Mouse (Mus musculus) neural tube, embryonic 14.5 days (tissue): ENCODE data around the gene Sh3bp4. TPM values are rescaled to one million over a fixed set of nuclear protein-coding genes. Genes with fewer than 3 reads are reported as not detected.

Experiments used
- ATAC-seq: fragments of 200-750 bp; cut with Nextera tagmentation; 2 replicates; pipeline ENCODE4 v1.8.0; 2017; ENCODE audit warnings: low read depth, mild to moderate bottlenecking, moderate TSS enrichment, moderate library complexity
- H3K27ac ChIP-seq: fragments of 300-500 bp; sonication (generic); 2 replicates; pipeline ENCODE4 v1.5.1; 2014; ENCODE audit warnings: low read depth, mild to moderate bottlenecking, control low read depth, low read length, moderate library complexity, mixed read lengths
- H3K27me3 ChIP-seq: fragments of 300-500 bp; sonication (generic); 2 replicates; pipeline ENCODE4 v1.6.1; 2014; ENCODE audit warnings: low read length; ENCODE audit not compliant: control insufficient read depth, insufficient read depth
- H3K36me3 ChIP-seq: fragments of 300-500 bp; sonication (generic); 2 replicates; pipeline ENCODE4 v1.6.1; 2014; ENCODE audit warnings: low read length, mixed read lengths; ENCODE audit not compliant: control insufficient read depth, insufficient read depth
- H3K4me1 ChIP-seq: fragments of 300-500 bp; sonication (generic); 2 replicates; pipeline ENCODE4 v1.6.1; 2014; ENCODE audit warnings: low read length; ENCODE audit not compliant: control insufficient read depth, insufficient read depth
- H3K4me2 ChIP-seq: fragments of 300-500 bp; sonication (generic); 2 replicates; pipeline ENCODE4 v1.6.1; 2014; ENCODE audit warnings: mild to moderate bottlenecking, low read depth, low read length, control low read depth
- H3K4me3 ChIP-seq: fragments of 300-500 bp; sonication (generic); 2 replicates; pipeline ENCODE4 v1.5.1; 2014; ENCODE audit warnings: low read depth, low read length, control low read depth, mixed read lengths
- H3K9ac ChIP-seq: fragments of 300-500 bp; sonication (generic); replicated peaks from 2 replicates; pipeline ENCODE4 v1.6.1; 2014; ENCODE audit warnings: low read depth, mild to moderate bottlenecking, control low read depth, low read length, mixed read lengths
- H3K9me3 ChIP-seq: fragments of 300-500 bp; sonication (generic); 2 replicates; pipeline ENCODE4 v1.6.1; 2016; ENCODE audit warnings: low read length; ENCODE audit not compliant: control insufficient read depth
- WGBS: fragments of 180-500 bp; shearing (Covaris S2); extraction: QIAGEN DNeasy Blood & Tissue Kit; methylation state at CpG from one replicate; pipeline ENCODE4 v1.1.7; 2014; 5-methylcytosine and 5-hydroxymethylcytosine counted together
- polyA plus RNA-seq: library from polyadenylated mRNA; unstranded; fragments of >200 nt; fragmentation: Nextera tagmentation; extraction: Ambion mirVana; gene quantifications from 2 replicates; pipeline ENCODE4 v1.2.1, GENCODE M21; 2014

The Sh3bp4 gene
- polyA plus RNA-seq, 1 experiment from 2014 or later, result 12.4 TPM

DNA sequence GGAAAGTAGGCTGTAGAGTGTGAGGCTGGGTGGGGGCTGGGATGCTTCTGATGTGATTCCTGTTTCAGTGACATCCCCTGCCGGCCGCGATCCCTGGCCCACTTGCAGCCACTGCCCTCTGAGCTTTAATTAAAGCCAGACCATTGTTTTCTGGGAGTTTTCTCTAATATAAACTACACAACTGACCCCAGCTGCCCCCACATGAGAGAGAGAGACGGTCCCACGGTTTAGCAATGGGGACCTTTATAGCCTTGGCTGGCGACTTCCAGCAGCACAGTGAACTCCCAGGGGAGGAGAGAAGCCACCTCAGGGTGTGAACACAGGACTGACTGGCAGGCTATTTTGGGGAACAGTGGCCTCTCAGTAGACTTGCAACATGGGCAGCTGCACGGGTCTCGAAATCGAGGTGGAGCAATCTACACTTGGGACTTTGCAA, 96.6 kb downstream of the Sh3bp4 start:
- no peak overlapping the region for H3K4me3 ChIP-seq
- no peaks in the 10 kb centered on the region for H3K36me3 ChIP-seq
- WGBS, result 61% methylated on average over 9 of the region's 9 CpGs
- H3K27me3 ChIP-seq, result no peaks in the 10 kb centered on the region
- no peak overlapping the region for H3K27ac ChIP-seq
- ATAC-seq, result no peak
- H3K4me1 ChIP-seq, result no peaks in the 10 kb centered on the region
- no peak overlapping the region for H3K9ac ChIP-seq
- H3K9me3 ChIP-seq, result no peaks in the 10 kb centered on the region
- H3K4me2 ChIP-seq, result no peak overlapping the region

DNA sequence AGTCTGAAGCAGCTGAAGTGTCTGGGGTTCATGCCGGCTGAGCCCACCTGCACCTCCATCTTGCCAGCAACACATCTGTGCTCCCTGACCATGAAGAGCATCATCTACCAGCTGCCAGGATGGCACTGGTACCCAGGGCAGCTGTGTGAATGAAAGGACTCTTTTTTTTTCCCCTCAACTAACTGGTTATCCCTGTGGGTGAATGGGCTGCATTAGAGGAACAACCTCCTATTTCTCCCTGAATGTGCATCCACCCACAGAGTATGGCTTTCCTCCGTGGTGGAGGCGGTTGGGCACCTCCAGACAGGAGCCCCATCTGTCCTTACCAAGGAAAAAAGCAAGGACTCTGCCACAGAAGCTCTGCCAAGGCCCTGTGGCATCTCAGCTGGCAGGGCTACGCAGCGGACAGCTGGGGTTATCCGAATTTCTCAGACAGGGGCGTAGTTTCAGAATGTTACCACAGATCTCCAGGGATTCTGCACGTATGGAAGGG, 101.1 kb downstream of the Sh3bp4 start:
- peak overlapping the region; percentile 23; the same call in 1 of the 2 replicates for H3K27ac ChIP-seq
- WGBS, result 48% methylated on average over 8 of the region's 8 CpGs
- peak; percentile 38; the same call in 1 of the 2 replicates for ATAC-seq

DNA sequence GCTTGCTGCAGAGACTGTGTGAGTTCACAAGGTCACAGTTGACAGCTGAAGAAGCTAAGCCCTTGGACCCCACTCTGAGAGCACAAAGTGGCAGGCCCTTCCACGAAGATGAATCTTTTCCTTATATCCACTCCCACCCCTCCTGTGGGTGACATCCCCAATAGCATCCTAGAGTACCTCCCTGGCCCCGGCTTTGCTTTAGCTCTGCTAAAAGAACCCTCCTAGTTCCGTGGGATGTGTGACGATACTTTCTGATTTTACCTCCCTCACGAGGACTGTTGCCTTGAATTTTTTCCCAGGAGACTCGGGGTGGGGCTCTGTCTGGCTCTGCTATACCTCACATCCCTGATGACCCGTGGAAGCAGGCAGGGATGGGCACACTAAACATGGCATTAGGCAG, 104.4 kb downstream of the Sh3bp4 start:
- no peaks in the 10 kb centered on the region for H3K9me3 ChIP-seq
- no peak overlapping the region for H3K27ac ChIP-seq
- H3K36me3 ChIP-seq, result no peaks in the 10 kb centered on the region
- H3K9ac ChIP-seq, result no peak overlapping the region
- 75% methylated on average over 7 of the region's 7 CpGs for WGBS
- no peaks in the 10 kb centered on the region for H3K4me1 ChIP-seq
- H3K27me3 ChIP-seq, result no peaks in the 10 kb centered on the region
- no peak overlapping the region for H3K4me2 ChIP-seq
- ATAC-seq, result no peak
- no peak overlapping the region for H3K4me3 ChIP-seq

More for the DNA sequence above, 101.1 kb downstream of the Sh3bp4 start:
- no peaks in the 10 kb centered on the region for H3K9me3 ChIP-seq
- no peaks in the 10 kb centered on the region for H3K36me3 ChIP-seq
- H3K27me3 ChIP-seq, result no peaks in the 10 kb centered on the region
- H3K4me2 ChIP-seq, result no peak overlapping the region
- 0 out of 2 replicates have a peak overlapping the region, but pooled peaks have one; percentile 13 for H3K9ac ChIP-seq
- no peaks in the 10 kb centered on the region for H3K4me1 ChIP-seq
- H3K4me3 ChIP-seq, result no peak overlapping the region

DNA sequence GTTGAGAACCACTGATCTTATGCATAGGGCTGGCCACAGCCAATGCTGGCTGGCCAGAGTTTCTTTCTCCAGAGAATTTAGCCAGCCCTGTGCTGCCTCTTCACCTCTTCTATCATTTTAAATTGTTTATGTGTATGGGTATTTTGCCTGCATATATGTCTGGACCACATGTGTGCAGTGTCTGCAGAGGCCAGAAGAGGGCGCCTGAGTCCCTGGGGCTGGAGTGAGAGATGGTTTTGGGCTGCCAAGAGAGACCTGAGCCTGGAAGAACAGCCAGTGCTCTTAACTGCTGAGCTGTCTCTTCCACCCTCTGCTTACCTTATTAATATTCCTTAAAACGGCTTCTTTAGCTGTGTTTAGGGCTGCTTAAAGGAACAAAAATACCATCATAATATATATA, 105.1 kb downstream of the Sh3bp4 start:
- Histone ChIP-seq H3K36me3 (no peaks in the 10 kb centered on the region), H3K27me3 (no peaks in the 10 kb centered on the region), H3K4me3 (no peak overlapping the region), H3K9me3 (no peaks in the 10 kb centered on the region), H3K4me2 (no peak overlapping the region), H3K4me1 (no peaks in the 10 kb centered on the region), H3K9ac (no peak overlapping the region), H3K27ac (no peak overlapping the region)
- ATAC-seq, result no peak
- 64% methylated on average over 2 of the region's 2 CpGs for WGBS

DNA sequence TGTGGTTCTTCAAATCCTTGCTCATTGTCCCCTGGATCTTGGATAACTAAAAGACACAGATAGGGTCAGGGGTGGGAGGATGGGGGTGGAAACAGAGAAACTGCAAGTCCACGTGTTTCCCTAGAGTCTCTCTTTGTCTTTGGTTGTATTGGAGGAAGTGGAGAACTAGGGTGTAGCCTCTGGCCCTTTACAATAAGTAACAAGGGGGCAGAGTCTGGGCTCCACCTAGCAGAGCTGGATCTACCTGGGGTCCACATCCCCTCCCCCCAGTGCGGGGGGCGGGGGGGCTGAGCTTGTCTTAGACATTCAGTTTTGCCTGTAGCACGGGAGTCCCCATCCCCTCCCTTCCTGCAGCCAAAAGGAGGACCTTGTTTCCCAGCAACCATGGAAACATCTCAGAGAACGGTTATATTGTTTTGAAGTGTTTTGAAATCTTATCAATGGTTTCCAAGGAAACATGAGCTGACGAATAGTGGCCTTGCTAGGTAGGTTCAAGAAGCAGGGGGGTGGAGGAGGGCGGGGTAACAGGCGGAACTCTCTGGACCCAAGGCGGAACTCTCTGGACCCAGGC, 113.1 kb downstream of the Sh3bp4 start:
- peaks cover 4% of the 10 kb centered on the region; the same call in 1 of the 2 replicates for H3K4me1 ChIP-seq
- no peak overlapping the region for H3K9ac ChIP-seq
- no peaks in the 10 kb centered on the region for H3K27me3 ChIP-seq
- 13% methylated on average over 9 of the region's 9 CpGs for WGBS
- ATAC-seq, result no peak
- no peaks in the 10 kb centered on the region for H3K36me3 ChIP-seq
- H3K9me3 ChIP-seq, result no peaks in the 10 kb centered on the region
- H3K4me2 ChIP-seq, result no peak overlapping the region
- no peak overlapping the region for H3K4me3 ChIP-seq
- H3K27ac ChIP-seq, result no peak overlapping the region

DNA sequence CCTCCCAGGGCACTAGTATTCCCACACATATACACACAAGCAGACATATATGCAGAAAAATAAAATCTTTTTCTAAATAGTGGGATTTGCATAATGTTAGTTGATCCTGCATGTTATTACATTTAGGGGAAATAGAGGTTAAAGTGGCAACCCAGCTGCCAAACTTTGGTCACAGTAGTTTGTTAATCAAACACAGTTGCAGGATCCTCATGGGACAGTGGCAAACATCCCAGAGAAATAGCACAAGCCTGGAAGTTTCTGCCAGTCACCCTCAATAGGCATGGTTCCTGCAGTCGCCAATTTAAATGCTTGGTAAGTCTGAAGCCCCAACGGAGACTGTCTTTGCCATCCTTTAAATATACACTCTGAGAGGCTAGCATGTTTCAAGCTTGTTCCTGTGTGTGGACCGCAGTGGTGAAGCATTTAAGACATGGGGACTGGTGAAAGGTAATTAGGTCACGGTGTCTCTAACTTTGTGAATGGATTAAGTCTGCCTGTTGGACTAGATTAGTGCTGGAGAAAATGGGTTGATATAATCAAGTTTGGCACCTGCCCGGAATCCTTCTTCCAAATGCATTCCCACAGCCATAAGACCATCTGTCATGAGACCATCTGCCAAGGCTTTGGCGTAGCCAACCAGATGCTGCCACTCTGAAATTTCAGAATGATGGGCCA, 114.0 kb downstream of the Sh3bp4 start:
- no peak overlapping the region for H3K4me3 ChIP-seq
- H3K27me3 ChIP-seq, result no peaks in the 10 kb centered on the region
- H3K36me3 ChIP-seq, result no peaks in the 10 kb centered on the region
- no peak overlapping the region for H3K4me2 ChIP-seq
- no peak overlapping the region for H3K27ac ChIP-seq
- no peak overlapping the region for H3K9ac ChIP-seq
- peaks cover 4% of the 10 kb centered on the region; the same call in 1 of the 2 replicates for H3K4me1 ChIP-seq
- 72% methylated on average over 6 of the region's 6 CpGs for whole genome bisulfite sequencing
- ATAC-seq, result no peak
- no peaks in the 10 kb centered on the region for H3K9me3 ChIP-seq

DNA sequence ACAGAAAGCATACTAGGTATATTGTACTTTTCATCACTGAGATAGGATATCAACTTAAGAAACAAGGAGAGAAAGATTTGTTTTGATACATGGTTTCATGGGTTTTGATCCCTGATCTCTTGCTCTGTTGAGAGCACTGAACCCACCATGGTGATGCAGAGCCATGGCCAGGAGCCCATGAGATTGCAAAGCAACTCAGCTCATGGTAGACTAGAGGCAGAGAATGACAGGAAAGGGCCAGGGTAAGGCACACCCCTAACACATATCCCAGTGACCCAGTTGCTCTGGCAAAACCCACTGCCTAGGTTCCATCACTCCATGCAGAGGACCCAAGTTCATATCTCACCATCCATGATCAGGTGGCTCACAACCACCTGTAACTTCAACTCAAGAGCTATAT, 114.6 kb downstream of the Sh3bp4 start:
- ATAC-seq, result no peak
- no peaks in the 10 kb centered on the region for H3K9me3 ChIP-seq
- H3K27ac ChIP-seq, result no peak overlapping the region
- H3K4me1 ChIP-seq, result peaks cover 4% of the 10 kb centered on the region; the same call in 1 of the 2 replicates
- no peaks in the 10 kb centered on the region for H3K27me3 ChIP-seq
- no peaks in the 10 kb centered on the region for H3K36me3 ChIP-seq
- no peak overlapping the region for H3K4me2 ChIP-seq
- H3K9ac ChIP-seq, result no peak overlapping the region
- no peak overlapping the region for H3K4me3 ChIP-seq

DNA sequence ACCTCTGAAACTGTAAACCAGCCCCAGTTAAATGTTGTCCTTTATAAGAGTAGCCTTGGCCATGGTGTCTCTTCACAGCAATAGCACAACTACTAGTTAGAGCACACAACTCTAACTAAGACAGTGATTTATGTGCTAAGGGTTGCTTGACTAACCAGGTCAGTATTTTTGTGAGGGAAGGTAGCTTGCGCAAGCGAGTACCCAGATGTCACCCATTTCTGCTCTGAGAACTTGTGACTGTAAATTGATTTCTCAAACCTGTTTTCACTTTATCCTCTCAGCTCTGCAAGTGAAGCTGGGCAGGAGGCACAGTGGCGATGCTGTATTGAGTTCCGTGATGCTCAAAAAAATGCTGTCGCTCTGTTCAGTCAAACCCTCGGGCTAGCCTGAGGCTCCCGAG, 117.2 kb downstream of the Sh3bp4 start:
- peaks cover 4% of the 10 kb centered on the region; the same call in 1 of the 2 replicates for H3K4me1 ChIP-seq
- no peak overlapping the region for H3K4me2 ChIP-seq
- no peak for ATAC-seq
- no peak overlapping the region for H3K27ac ChIP-seq
- H3K9me3 ChIP-seq, result no peaks in the 10 kb centered on the region
- H3K27me3 ChIP-seq, result no peaks in the 10 kb centered on the region
- H3K4me3 ChIP-seq, result no peak overlapping the region
- H3K36me3 ChIP-seq, result no peaks in the 10 kb centered on the region
- no peak overlapping the region for H3K9ac ChIP-seq
- WGBS, result 93% methylated on average over 7 of the region's 7 CpGs

DNA sequence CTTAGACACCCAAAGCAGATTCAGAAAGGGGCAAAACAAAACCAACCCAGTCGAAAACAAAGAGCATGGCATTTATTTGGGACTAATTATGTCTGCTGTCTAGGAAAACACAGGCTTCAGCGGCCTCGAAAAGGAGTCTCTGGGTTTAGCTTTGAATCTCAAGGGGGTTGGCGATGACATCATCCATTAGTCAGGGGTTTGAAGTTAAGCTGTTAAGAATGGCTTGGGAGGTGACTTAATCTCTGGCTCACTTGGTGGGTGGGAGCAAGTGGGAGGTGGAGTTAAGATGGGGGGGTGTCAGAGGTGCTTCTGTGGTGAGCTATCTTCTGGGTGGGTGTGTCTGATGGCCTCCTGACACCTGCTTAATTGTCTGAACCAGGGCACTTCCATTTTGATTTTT, 117.9 kb downstream of the Sh3bp4 start:
- Histone ChIP-seq H3K36me3 (no peaks in the 10 kb centered on the region), H3K4me2 (no peak overlapping the region), H3K4me1 (peaks cover 4% of the 10 kb centered on the region; the same call in 1 of the 2 replicates), H3K4me3 (no peak overlapping the region), H3K9me3 (no peaks in the 10 kb centered on the region), H3K9ac (no peak overlapping the region), H3K27me3 (no peaks in the 10 kb centered on the region), H3K27ac (no peak overlapping the region)
- WGBS, result 49% methylated on average over 4 of the region's 4 CpGs
- ATAC-seq, result no peak
